Mouse (Mus musculus): ENCODE data around the gene Ormdl2. TPM values are rescaled to one million over a fixed set of nuclear protein-coding genes. Genes with fewer than 3 reads are reported as not detected.

Ormdl2 gene
- polyA plus RNA-seq, 1 experiment: 31.2 TPM

- no peak overlapping the region for H3K4me3 ChIP-seq (ENCODE audit: insufficient read depth, low read length)
- no peak overlapping the region for H3K27ac ChIP-seq (ENCODE audit: insufficient read depth, low read length)
- 0 out of 2 replicates have a peak, but pooled peaks cover 2% of the 10 kb centered on the region for H3K4me1 ChIP-seq (ENCODE audit: control insufficient read depth, insufficient read depth, low read length)
- TF ChIP-seq CTCF (IDR thresholded peaks at IDR 0.05; ENCODE audit: borderline replicate concordance, insufficient read depth, low read length) (no peak), POLR2A (IDR thresholded peaks at IDR 0.05; ENCODE audit: low read depth, low read length) (no peak)
Observed at GRCm38 (mm10) chr10:128793258-128793657, 28.2 kb downstream of the Ormdl2 start.

GRCm38 (mm10) chr10:128792041-128792440, 29.4 kb downstream of the Ormdl2 start:
- TF ChIP-seq POLR2A (IDR thresholded peaks at IDR 0.05; ENCODE audit: low read depth, low read length): no peak
- TF ChIP-seq CTCF (IDR thresholded peaks at IDR 0.05; ENCODE audit: borderline replicate concordance, insufficient read depth, low read length): no peak
- Histone ChIP-seq H3K27ac (ENCODE audit: insufficient read depth, low read length) (no peak overlapping the region), H3K4me3 (ENCODE audit: insufficient read depth, low read length) (no peak overlapping the region), H3K4me1 (ENCODE audit: control insufficient read depth, insufficient read depth, low read length) (0 out of 2 replicates have a peak, but pooled peaks cover 2% of the 10 kb centered on the region)

- Histone ChIP-seq H3K27ac (ENCODE audit: insufficient read depth, low read length) (peak within 1 kb of the TSS; percentile 49), H3K4me1 (ENCODE audit: control insufficient read depth, insufficient read depth, low read length) (0 out of 2 replicates have a peak, but pooled peaks cover 4% of the 10 kb centered on the region), H3K4me3 (ENCODE audit: insufficient read depth, low read length) (peak within 1 kb of the TSS; percentile 27; the same call in 1 of the 2 replicates)
- TF ChIP-seq CTCF (IDR thresholded peaks at IDR 0.05; ENCODE audit: borderline replicate concordance, insufficient read depth, low read length) (no peak), POLR2A (IDR thresholded peaks at IDR 0.05; ENCODE audit: low read depth, low read length) (peak; percentile 76)
Observed at GRCm38 (mm10) chr10:128790398-128791124, 30.9 kb downstream of the Ormdl2 start, which contains the start of gene Mmp19. TSS of gene Mmp19 (plus strand) at chr10:128790910.

- Histone ChIP-seq H3K4me1 (ENCODE audit: control insufficient read depth, insufficient read depth, low read length) (peaks cover 20% of the 10 kb centered on the region), H3K27ac (ENCODE audit: insufficient read depth, low read length) (peak overlapping the region; percentile 69), H3K4me3 (ENCODE audit: insufficient read depth, low read length) (no peak overlapping the region)
- no peak for TF ChIP-seq CTCF (IDR thresholded peaks at IDR 0.05; ENCODE audit: borderline replicate concordance, insufficient read depth, low read length)
- no peak for TF ChIP-seq POLR2A (IDR thresholded peaks at IDR 0.05; ENCODE audit: low read depth, low read length)
Observed at GRCm38 (mm10) chr10:128780200-128780599, 41.2 kb downstream of the Ormdl2 start.

- Histone ChIP-seq H3K4me1 (ENCODE audit: control insufficient read depth, insufficient read depth, low read length) (peaks cover 20% of the 10 kb centered on the region), H3K4me3 (ENCODE audit: insufficient read depth, low read length) (no peak overlapping the region), H3K27ac (ENCODE audit: insufficient read depth, low read length) (peak overlapping the region; percentile 99)
- TF ChIP-seq CTCF (IDR thresholded peaks at IDR 0.05; ENCODE audit: borderline replicate concordance, insufficient read depth, low read length) (no peak), POLR2A (IDR thresholded peaks at IDR 0.05; ENCODE audit: low read depth, low read length) (peak; percentile 50)
Observed at GRCm38 (mm10) chr10:128779011-128779795, 42.2 kb downstream of the Ormdl2 start.

GRCm38 (mm10) chr10:128778441-128778840, 43.0 kb downstream of the Ormdl2 start:
- Histone ChIP-seq H3K4me3 (ENCODE audit: insufficient read depth, low read length) (no peak overlapping the region), H3K27ac (ENCODE audit: insufficient read depth, low read length) (peak overlapping the region; percentile 99), H3K4me1 (ENCODE audit: control insufficient read depth, insufficient read depth, low read length) (peaks cover 20% of the 10 kb centered on the region)
- no peak for TF ChIP-seq POLR2A (IDR thresholded peaks at IDR 0.05; ENCODE audit: low read depth, low read length)

- Histone ChIP-seq H3K27ac (ENCODE audit: insufficient read depth, low read length) (no peak overlapping the region), H3K4me3 (ENCODE audit: insufficient read depth, low read length) (no peak overlapping the region), H3K4me1 (ENCODE audit: control insufficient read depth, insufficient read depth, low read length) (peaks cover 5% of the 10 kb centered on the region)
- TF ChIP-seq CTCF (IDR thresholded peaks at IDR 0.05; ENCODE audit: borderline replicate concordance, insufficient read depth, low read length) (no peak), POLR2A (IDR thresholded peaks at IDR 0.05; ENCODE audit: low read depth, low read length) (no peak)
Observed at GRCm38 (mm10) chr10:128773685-128774084, 47.8 kb downstream of the Ormdl2 start.

GRCm38 (mm10) chr10:128772895-128773294, 48.5 kb downstream of the Ormdl2 start:
- H3K4me1 ChIP-seq (ENCODE audit: control insufficient read depth, insufficient read depth, low read length): no peaks in the 10 kb centered on the region
- H3K27ac ChIP-seq (ENCODE audit: insufficient read depth, low read length): no peak overlapping the region
- no peak for TF ChIP-seq POLR2A (IDR thresholded peaks at IDR 0.05; ENCODE audit: low read depth, low read length)
- TF ChIP-seq CTCF (IDR thresholded peaks at IDR 0.05; ENCODE audit: borderline replicate concordance, insufficient read depth, low read length): no peak
- no peak overlapping the region for H3K4me3 ChIP-seq (ENCODE audit: insufficient read depth, low read length)

Other genes with a start within 250 kb of the Ormdl2 start
- gene Erbb3, start 232.0 kb downstream of the Ormdl2 start, polyA plus RNA-seq (2011; ENCODE audit: insufficient read length, low read depth, missing spikeins): 0.13 and 0.70 TPM in 2 replicates
- 1,073 and 1,205 TPM in 2 replicates for gene Rps26, start 194.9 kb downstream of the Ormdl2 start, polyA plus RNA-seq (2011; ENCODE audit: insufficient read length, low read depth, missing spikeins)
- gene Ikzf4, start 175.7 kb downstream of the Ormdl2 start, polyA plus RNA-seq (2011; ENCODE audit: insufficient read length, low read depth, missing spikeins): 2.3 and 4.8 TPM in 2 replicates
- gene Suox, start 147.6 kb downstream of the Ormdl2 start, polyA plus RNA-seq (2011; ENCODE audit: insufficient read length, low read depth, missing spikeins): 14.3 and 15.7 TPM in 2 replicates
- gene Rab5b, start 125.4 kb downstream of the Ormdl2 start, polyA plus RNA-seq (2011; ENCODE audit: insufficient read length, low read depth, missing spikeins): 88.8 and 96.7 TPM in 2 replicates
- gene Pmel, start 117.5 kb downstream of the Ormdl2 start, polyA plus RNA-seq (2011; ENCODE audit: insufficient read length, low read depth, missing spikeins): 0.68 and 0.87 TPM in 2 replicates
- gene Cdk2, start 116.6 kb downstream of the Ormdl2 start, polyA plus RNA-seq (2011; ENCODE audit: insufficient read length, low read depth, missing spikeins): 49.3 and 66.6 TPM in 2 replicates
- gene Dgka, start 76.8 kb downstream of the Ormdl2 start, polyA plus RNA-seq (2011; ENCODE audit: insufficient read length, low read depth, missing spikeins): 14.6 and 19.0 TPM in 2 replicates
- gene Pym1, start 73.8 kb downstream of the Ormdl2 start, polyA plus RNA-seq (2011; ENCODE audit: insufficient read length, low read depth, missing spikeins): 29.5 and 38.2 TPM in 2 replicates
- 43.6 and 54.0 TPM in 2 replicates for gene Mmp19, start 30.7 kb downstream of the Ormdl2 start, polyA plus RNA-seq (2011; ENCODE audit: insufficient read length, low read depth, missing spikeins)
- gene Dnajc14, start 17.6 kb downstream of the Ormdl2 start, polyA plus RNA-seq (2011; ENCODE audit: insufficient read length, low read depth, missing spikeins): 55.5 and 59.0 TPM in 2 replicates
- 34.4 and 44.8 TPM in 2 replicates for gene Tmem198b, start 17.3 kb downstream of the Ormdl2 start, polyA plus RNA-seq (2011; ENCODE audit: insufficient read length, low read depth, missing spikeins)
- 106 and 112 TPM in 2 replicates for gene Sarnp, start 4.3 kb downstream of the Ormdl2 start, polyA plus RNA-seq (2011; ENCODE audit: insufficient read length, low read depth, missing spikeins)
- gene Gdf11, start 70.1 kb upstream of the Ormdl2 start, polyA plus RNA-seq (2011; ENCODE audit: insufficient read length, low read depth, missing spikeins): 16.3 and 19.4 TPM in 2 replicates
- gene Cd63, start 79.3 kb upstream of the Ormdl2 start, polyA plus RNA-seq (2011; ENCODE audit: insufficient read length, low read depth, missing spikeins): 686 and 779 TPM in 2 replicates
- gene Rdh5, start 101.2 kb upstream of the Ormdl2 start, polyA plus RNA-seq (2011; ENCODE audit: insufficient read length, low read depth, missing spikeins): 5.5 and 7.7 TPM in 2 replicates
- 80.5 and 91.4 TPM in 2 replicates for gene Bloc1s1, start 102.4 kb upstream of the Ormdl2 start, polyA plus RNA-seq (2011; ENCODE audit: insufficient read length, low read depth, missing spikeins)
- gene Itga7, start 112.2 kb upstream of the Ormdl2 start, polyA plus RNA-seq (2011; ENCODE audit: insufficient read length, low read depth, missing spikeins): 16.9 and 22.1 TPM in 2 replicates
- gene Mettl7b, start 139.3 kb upstream of the Ormdl2 start, polyA plus RNA-seq (2011; ENCODE audit: insufficient read length, low read depth, missing spikeins): not detected in 2 replicates
- gene Olfr9, start 167.8 kb upstream of the Ormdl2 start, polyA plus RNA-seq (2011; ENCODE audit: insufficient read length, low read depth, missing spikeins): not detected in 2 replicates
- gene Olfr763, start 189.1 kb upstream of the Ormdl2 start, polyA plus RNA-seq (2011; ENCODE audit: insufficient read length, low read depth, missing spikeins): not detected in 2 replicates
- not detected in 2 replicates for gene Olfr764-ps1, start 218.3 kb upstream of the Ormdl2 start, polyA plus RNA-seq (2011; ENCODE audit: insufficient read length, low read depth, missing spikeins)
- gene Olfr765, start 228.4 kb upstream of the Ormdl2 start, polyA plus RNA-seq (2011; ENCODE audit: insufficient read length, low read depth, missing spikeins): not detected in 2 replicates
- gene Olfr766-ps1, start 247.3 kb upstream of the Ormdl2 start, polyA plus RNA-seq (2011; ENCODE audit: insufficient read length, low read depth, missing spikeins): not detected in 2 replicates